14 mouse cellular contexts compared by ENCODE assay signal in the genomic region with DNA sequence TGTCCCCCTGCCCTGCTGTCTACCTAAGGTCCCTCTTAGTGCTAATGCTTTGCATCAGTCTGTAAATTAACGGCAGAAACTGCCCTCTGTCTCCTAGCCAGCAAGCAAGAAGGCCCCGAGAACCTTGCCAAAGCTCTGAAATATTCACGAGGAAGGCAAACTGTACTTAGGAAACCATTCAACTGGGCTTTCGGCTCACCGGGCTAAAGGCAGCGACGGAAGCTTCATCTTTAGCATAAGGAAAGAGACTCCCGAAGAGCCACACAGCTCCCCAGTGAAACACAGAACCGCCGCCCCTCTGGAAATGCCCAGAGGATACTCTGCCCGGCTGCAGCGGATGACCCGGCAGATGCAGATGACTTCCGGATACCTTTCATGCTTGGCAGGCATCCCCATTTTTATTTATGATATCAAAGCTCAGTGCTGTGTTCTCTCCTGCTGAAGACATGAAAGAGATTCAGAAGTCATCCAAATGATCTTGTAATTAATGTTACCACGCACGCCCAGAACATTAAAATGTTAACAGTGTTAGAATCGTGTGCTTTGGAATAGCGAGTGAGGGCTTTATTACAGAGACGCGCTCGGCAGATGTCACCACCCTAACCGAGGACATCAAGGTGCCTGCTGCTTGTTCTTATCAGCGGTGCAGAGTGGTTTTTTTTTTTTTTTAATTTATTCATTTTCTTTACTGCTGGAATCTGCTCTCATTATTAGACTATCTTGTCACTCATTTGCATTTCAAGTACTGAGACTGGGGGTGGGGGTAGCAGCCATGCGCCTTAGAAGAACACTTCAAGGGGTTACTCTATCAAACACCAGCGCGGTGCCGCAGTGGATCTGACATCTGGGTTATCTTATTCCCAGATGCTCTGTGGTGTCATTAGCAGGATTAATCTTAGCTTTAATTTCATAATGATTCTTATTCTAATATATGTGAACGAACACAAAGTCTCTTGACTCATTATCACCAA.
DNase-seq lines count a peak whose midpoint lies in the region; ATAC-seq and TF ChIP-seq lines count a peak whose summit lies in the region.
"Had no signal": no experiment of that assay in that cellular context is flagged by ENCODE, and none has a peak within 500 bp of the region (broad histone marks: within the 10 kb centered on the region; RNA-seq: fewer than 3 reads in every experiment).

No protein-coding gene starts in this region.

- H3K9me3 ChIP-seq in lung, embryonic 14.5 days (ENCODE audit: low read depth, low read length): no peaks in the 10 kb centered on the region
- no peaks in the 10 kb centered on the region for H3K9me3 ChIP-seq in midbrain, embryonic 15.5 days
- H3K9me3 ChIP-seq: embryonic facial prominence, embryonic 12.5 days had no signal

- no peaks in the 10 kb centered on the region for H3K36me3 ChIP-seq in lung, embryonic 14.5 days (ENCODE audit: insufficient read depth)
- H3K36me3 ChIP-seq in midbrain, embryonic 15.5 days (replicated peaks): no peaks in the 10 kb centered on the region
- H3K36me3 ChIP-seq: embryonic facial prominence, embryonic 12.5 days had no signal

- TF ChIP-seq CTCF in lung, embryonic 14.5 days (IDR thresholded peaks at IDR 0.05; ENCODE audit: low read depth): no peak

- no peak overlapping the region for H3K9ac ChIP-seq in lung, embryonic 14.5 days
- peak overlapping the region; percentile 4; the same call in 1 of the 2 replicates for H3K9ac ChIP-seq in midbrain, embryonic 15.5 days
- H3K9ac ChIP-seq: embryonic facial prominence, embryonic 12.5 days had no signal

- no peak overlapping the region for H3K27ac ChIP-seq in lung, embryonic 14.5 days (ENCODE audit: low read depth)
- H3K27ac ChIP-seq in midbrain, embryonic 15.5 days: peak overlapping the region; percentile 43
- H3K27ac ChIP-seq: embryonic facial prominence, embryonic 12.5 days had no signal

- no peaks in the 10 kb centered on the region for H3K27me3 ChIP-seq in lung, embryonic 14.5 days (ENCODE audit: insufficient read depth, low read length)
- H3K27me3 ChIP-seq in midbrain, embryonic 15.5 days (replicated peaks): no peaks in the 10 kb centered on the region

- peak; percentile 47 to 54 for DNase-seq in cerebellum, postnatal 25 days
- peak; percentile 8 for DNase-seq in lung, embryonic 14.5 days
- no peak for DNase-seq in lung, postnatal 10 days
- DNase-seq in retina, postnatal 1 day: peak; percentile 45
- DNase-seq in layer of hippocampus, adult 9-11 months: no peak
- DNase-seq in right cerebral cortex, postnatal 14 days: no peak
- DNase-seq: cerebellum, adult 8-10 months; lung, postnatal 14 days; right cerebral cortex, postnatal 25 days had no signal

- H3K4me2 ChIP-seq in lung, embryonic 14.5 days: no peak overlapping the region
- peak overlapping the region; percentile 46 for H3K4me2 ChIP-seq in midbrain, embryonic 15.5 days
- H3K4me2 ChIP-seq: embryonic facial prominence, embryonic 12.5 days; liver, embryonic 11.5 days had no signal

- H3K4me1 ChIP-seq in lung, embryonic 14.5 days (ENCODE audit: insufficient read depth): no peaks in the 10 kb centered on the region
- H3K4me1 ChIP-seq in midbrain, embryonic 15.5 days: peaks cover 21% of the 10 kb centered on the region

- 54% methylated on average over 28 of the region's 28 CpGs for WGBS in lung, embryonic 14.5 days
- 31% methylated on average over 28 of the region's 28 CpGs for WGBS in midbrain, embryonic 15.5 days

- H3K4me3 ChIP-seq in lung, embryonic 14.5 days (ENCODE audit: low read depth, low read length): no peak overlapping the region
- peak overlapping the region; percentile 17 for H3K4me3 ChIP-seq in midbrain, embryonic 15.5 days
- H3K4me3 ChIP-seq: embryonic facial prominence, embryonic 12.5 days had no signal

- no peak for ATAC-seq in cerebellum, adult (ENCODE audit: insufficient number of reproducible peaks, low FRiP score, low TSS enrichment)
- ATAC-seq in lung, embryonic 14.5 days (ENCODE audit: insufficient read depth): no peak
- ATAC-seq in midbrain, embryonic 15.5 days (replicated peaks): peak; percentile 81
- ATAC-seq: inflammation-experienced regulatory T-cells, adult 6 months had no signal

Comparison
In these comparisons a context has a peak if more than half of its experiments do, and no peak if none do; other contexts are left out.
1. DNase-seq: peak in cerebellum, postnatal 25 days (2 of 2), lung, embryonic 14.5 days (single experiment) and retina, postnatal 1 day (single experiment); none in lung, postnatal 10 days (single experiment), layer of hippocampus, adult 9-11 months (single experiment) and right cerebral cortex, postnatal 14 days (single experiment).